Mouse (Mus musculus) midbrain, embryonic 12.5 days (tissue): ENCODE results near the gene Ing1. TPM values are rescaled to one million over a fixed set of nuclear protein-coding genes. Genes with fewer than 3 reads are reported as not detected.
"Not testable (repeated sequence)": the region's sequence is repeated elsewhere in the genome, so short reads cannot be mapped to it uniquely, and the experiment has no call there.

ENCODE experiments used
- ATAC-seq: fragments of 200-750 bp; cut with Nextera tagmentation; 2 replicates; pipeline ENCODE4 v1.8.0; 2017; ENCODE audit warnings: low read depth, moderate TSS enrichment, moderate library complexity; ENCODE audit not compliant: low FRiP score
- H3K27ac ChIP-seq: fragments of 300-500 bp; sonication (generic); replicated peaks from 2 replicates; pipeline ENCODE4 v1.5.1; 2016; ENCODE audit warnings: mild to moderate bottlenecking
- H3K27me3 ChIP-seq: fragments of 300-500 bp; sonication (generic); 2 replicates; pipeline ENCODE4 v1.6.1; 2016; ENCODE audit warnings: mild to moderate bottlenecking
- H3K36me3 ChIP-seq: fragments of 300-500 bp; sonication (generic); 2 replicates; pipeline ENCODE4 v1.6.1; 2016
- H3K4me1 ChIP-seq: fragments of 300-500 bp; sonication (generic); 2 replicates; pipeline ENCODE4 v1.6.1; 2016
- H3K4me2 ChIP-seq: fragments of 300-500 bp; sonication (generic); replicated peaks from 2 replicates; pipeline ENCODE4 v1.6.1; 2016; ENCODE audit warnings: mild to moderate bottlenecking, moderate library complexity
- H3K4me3 ChIP-seq: fragments of 300-500 bp; sonication (generic); 2 replicates; pipeline ENCODE4 v1.5.1; 2016; ENCODE audit warnings: mild to moderate bottlenecking
- H3K9ac ChIP-seq: fragments of 300-500 bp; sonication (generic); replicated peaks from 2 replicates; pipeline ENCODE4 v1.6.1; 2016; ENCODE audit warnings: mild to moderate bottlenecking, moderate library complexity
- H3K9me3 ChIP-seq: fragments of 300-500 bp; sonication (generic); 2 replicates; pipeline ENCODE4 v1.6.1; 2016; ENCODE audit warnings: mild to moderate bottlenecking
- WGBS: fragments of 180-500 bp; shearing (Covaris S2); methylation state at CpG from one replicate; pipeline ENCODE4 v1.1.7; 2016; 5-methylcytosine and 5-hydroxymethylcytosine counted together
- polyA plus RNA-seq: library from polyadenylated mRNA; unstranded; fragments of >200 nt; fragmentation: Nextera tagmentation; extraction: Ambion mirVana; gene quantifications from 2 replicates; pipeline ENCODE4 v1.2.1, GENCODE M21; 2016

The Ing1 gene
- polyA plus RNA-seq, 1 experiment from 2014 or later = 45.2 TPM

- 86% methylated on average over 10 of the region's 10 CpGs for WGBS
- no peaks in the 10 kb centered on the region for H3K9me3 ChIP-seq
- H3K27ac ChIP-seq = no peak overlapping the region
- no peaks in the 10 kb centered on the region for H3K36me3 ChIP-seq
- H3K4me2 ChIP-seq = no peak overlapping the region
- no peak overlapping the region for H3K4me3 ChIP-seq
- no peaks in the 10 kb centered on the region for H3K27me3 ChIP-seq
- no peak overlapping the region for H3K9ac ChIP-seq
- no peak for ATAC-seq
- peaks cover 27% of the 10 kb centered on the region for H3K4me1 ChIP-seq
These were observed 3.0 kb upstream of the Ing1 start for GRCm38 (mm10) chr8:11552390-11552789.

GRCm38 (mm10) chr8:11555720-11556591, 585 bp downstream of the Ing1 start:
- no peaks in the 10 kb centered on the region for H3K27me3 ChIP-seq
- H3K4me3 ChIP-seq = peak overlapping the region; percentile 77
- peak overlapping the region; percentile 75 for H3K4me2 ChIP-seq
- peak overlapping the region; percentile 100 for H3K27ac ChIP-seq
- peak overlapping the region; percentile 98 for H3K9ac ChIP-seq
- H3K4me1 ChIP-seq = peaks cover 29% of the 10 kb centered on the region
- WGBS = under 1% methylated on average over 101 of the region's 103 CpGs
- no peaks in the 10 kb centered on the region for H3K36me3 ChIP-seq
- ATAC-seq = peak; percentile 87
- no peaks in the 10 kb centered on the region for H3K9me3 ChIP-seq

DNA sequence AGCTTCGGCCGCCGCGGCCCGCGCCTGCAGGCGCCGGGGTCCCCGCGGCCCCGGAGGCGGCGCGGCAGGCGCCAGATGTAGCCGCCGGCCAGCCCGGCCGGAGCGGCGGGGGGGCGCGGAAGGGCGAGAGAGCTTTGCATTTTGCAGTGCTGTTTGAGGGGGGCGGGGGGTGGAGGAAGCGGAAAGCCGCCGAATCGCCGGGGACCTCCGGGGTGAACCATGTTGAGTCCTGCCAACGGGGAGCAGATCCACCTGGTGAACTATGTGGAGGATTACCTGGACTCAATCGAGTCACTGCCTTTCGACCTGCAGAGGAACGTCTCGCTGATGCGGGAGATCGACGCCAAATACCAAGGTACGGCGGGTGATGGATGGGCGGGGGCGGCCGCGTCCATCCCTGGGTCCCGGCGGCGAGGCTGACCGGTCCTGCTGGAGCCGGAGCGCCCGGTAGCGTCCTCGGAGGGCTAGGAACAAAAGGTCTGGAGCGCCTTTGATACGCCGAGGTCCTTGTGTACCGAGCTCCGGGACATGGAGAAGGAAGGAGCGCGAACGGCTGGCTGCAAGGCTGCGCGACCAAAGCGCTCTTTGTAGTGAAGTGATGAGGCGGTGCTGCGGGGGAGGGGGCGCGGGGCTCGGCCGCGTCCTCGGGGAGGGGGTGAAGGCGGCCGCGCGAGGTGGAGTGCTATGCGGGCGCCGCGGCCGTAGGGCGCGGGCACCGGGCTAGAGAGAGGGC, 1.5 kb downstream of the Ing1 start:
- H3K4me3 ChIP-seq = peak overlapping the region; percentile 77
- under 1% methylated on average over 78 of the region's 85 CpGs for WGBS
- ATAC-seq = no peak

GRCm38 (mm10) chr8:11557424-11557767, 2.0 kb downstream of the Ing1 start:
- no peak for ATAC-seq
- Histone ChIP-seq H3K4me1 (peaks cover 25% of the 10 kb centered on the region), H3K36me3 (peaks cover 12% of the 10 kb centered on the region), H3K9me3 (no peaks in the 10 kb centered on the region), H3K4me3 (peak overlapping the region; percentile 77), H3K9ac (peak overlapping the region; percentile 98), H3K4me2 (peak overlapping the region; percentile 75), H3K27ac (peak overlapping the region; percentile 100), H3K27me3 (no peaks in the 10 kb centered on the region)
- under 1% methylated on average over 32 of the region's 32 CpGs for WGBS

More for the DNA sequence above, 1.5 kb downstream of the Ing1 start:
- Histone ChIP-seq H3K27ac (peak overlapping the region; percentile 100), H3K36me3 (peaks cover 8% of the 10 kb centered on the region), H3K27me3 (no peaks in the 10 kb centered on the region), H3K9ac (peak overlapping the region; percentile 98), H3K4me1 (peaks cover 25% of the 10 kb centered on the region), H3K4me2 (peak overlapping the region; percentile 75), H3K9me3 (no peaks in the 10 kb centered on the region)

- H3K4me1 ChIP-seq = peaks cover 25% of the 10 kb centered on the region
- H3K36me3 ChIP-seq = peaks cover 13% of the 10 kb centered on the region
- no peaks in the 10 kb centered on the region for H3K9me3 ChIP-seq
- peak; percentile 79 for ATAC-seq
- peak overlapping the region; percentile 98 for H3K9ac ChIP-seq
- peak overlapping the region; percentile 75 for H3K4me2 ChIP-seq
- peak overlapping the region; percentile 100 for H3K27ac ChIP-seq
- under 1% methylated on average over 67 of the region's 67 CpGs for WGBS
- H3K4me3 ChIP-seq = peak overlapping the region; percentile 77
- no peaks in the 10 kb centered on the region for H3K27me3 ChIP-seq
These were observed 2.6 kb downstream of the Ing1 start for GRCm38 (mm10) chr8:11557768-11558629.

DNA sequence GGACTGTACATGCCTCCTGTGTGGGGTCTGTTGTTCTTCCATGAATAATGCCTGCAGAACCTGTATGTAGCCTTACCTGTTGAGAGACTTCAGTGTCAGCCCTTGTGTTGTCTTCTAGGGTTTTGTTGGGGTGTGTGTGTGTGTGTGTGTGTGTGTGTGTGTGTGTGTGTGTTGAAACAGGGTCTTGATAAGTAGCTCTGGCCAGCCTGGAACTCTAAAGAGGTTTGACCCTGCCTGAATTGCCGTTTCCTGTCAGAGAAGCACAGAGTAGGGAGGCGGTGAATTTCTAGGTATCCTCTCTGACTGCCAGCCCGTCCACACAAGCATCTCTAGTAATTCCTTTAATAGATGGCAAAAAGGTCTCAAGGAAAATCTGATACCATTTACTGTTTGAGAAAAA, 4.1 kb downstream of the Ing1 start:
- Histone ChIP-seq H3K27ac (no peak overlapping the region), H3K9ac (no peak overlapping the region), H3K36me3 (peaks cover 28% of the 10 kb centered on the region), H3K9me3 (0 out of 2 replicates have a peak, but pooled peaks cover 1% of the 10 kb centered on the region), H3K4me3 (no peak overlapping the region), H3K4me2 (peak overlapping the region; percentile 67), H3K4me1 (peaks cover 16% of the 10 kb centered on the region), H3K27me3 (no peaks in the 10 kb centered on the region)
- no peak for ATAC-seq
- 78% methylated on average over 3 of the region's 3 CpGs for WGBS

DNA sequence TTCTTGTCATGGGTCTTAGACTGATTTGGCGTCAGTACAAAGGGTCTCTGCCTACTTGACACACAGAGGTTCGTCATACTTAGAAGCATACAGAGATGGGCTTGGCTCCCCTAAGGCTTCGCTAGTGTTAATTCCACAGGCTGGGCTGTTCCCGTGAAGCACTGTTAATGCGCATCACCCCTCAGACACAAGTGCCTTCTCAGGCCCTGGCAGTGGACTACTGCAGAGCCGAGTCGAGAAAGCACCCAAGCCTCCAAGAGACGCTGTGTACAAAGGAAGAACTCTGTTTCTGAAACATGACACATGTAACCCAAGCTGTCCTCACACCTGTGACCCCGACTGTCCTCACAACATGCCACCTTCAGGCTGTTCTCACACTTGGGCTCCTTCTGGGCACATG, 4.8 kb downstream of the Ing1 start:
- H3K4me1 ChIP-seq = peaks cover 12% of the 10 kb centered on the region
- no peaks in the 10 kb centered on the region for H3K27me3 ChIP-seq
- H3K36me3 ChIP-seq = peaks cover 35% of the 10 kb centered on the region
- no peak overlapping the region; the same call in 1 of the 2 replicates for H3K4me2 ChIP-seq
- ATAC-seq = no peak
- 84% methylated on average over 9 of the region's 9 CpGs for WGBS
- H3K4me3 ChIP-seq = no peak overlapping the region
- 0 out of 2 replicates have a peak, but pooled peaks cover 4% of the 10 kb centered on the region for H3K9me3 ChIP-seq
- H3K9ac ChIP-seq = no peak overlapping the region
- H3K27ac ChIP-seq = no peak overlapping the region

- H3K4me1 ChIP-seq = peaks cover 4% of the 10 kb centered on the region
- 0 out of 2 replicates have a peak, but pooled peaks cover 4% of the 10 kb centered on the region for H3K9me3 ChIP-seq
- H3K36me3 ChIP-seq = peaks cover 64% of the 10 kb centered on the region
- 91% methylated on average over 5 of the region's 5 CpGs for WGBS
- H3K4me2 ChIP-seq = no peak overlapping the region
- no peak for ATAC-seq
- no peak overlapping the region for H3K27ac ChIP-seq
- no peaks in the 10 kb centered on the region for H3K27me3 ChIP-seq
- no peak overlapping the region for H3K9ac ChIP-seq
- no peak overlapping the region for H3K4me3 ChIP-seq
These were observed 8.9 kb downstream of the Ing1 start for GRCm38 (mm10) chr8:11564236-11564635.

DNA sequence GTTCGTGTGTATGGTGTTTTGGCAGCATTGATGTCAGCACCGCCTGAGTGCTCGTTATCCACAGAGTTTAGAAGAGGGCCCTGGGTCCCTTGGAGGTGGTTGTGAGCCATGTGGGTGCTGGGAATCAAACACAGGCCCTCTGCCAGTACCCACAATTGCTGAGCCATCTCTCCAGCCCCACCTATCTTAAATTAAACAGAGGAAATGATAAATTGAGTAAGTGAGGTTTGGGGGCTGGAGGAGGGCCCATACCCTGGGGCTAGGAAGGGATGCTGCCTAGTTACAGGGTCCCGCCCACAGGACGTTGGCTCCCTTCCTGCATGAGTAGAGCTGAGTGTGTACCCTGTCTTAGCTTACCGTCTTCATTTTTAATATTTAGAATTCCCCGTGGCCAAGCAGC, 9.3 kb downstream of the Ing1 start:
- WGBS = 94% methylated on average over 7 of the region's 7 CpGs
- H3K36me3 ChIP-seq = peaks cover 69% of the 10 kb centered on the region

DNA sequence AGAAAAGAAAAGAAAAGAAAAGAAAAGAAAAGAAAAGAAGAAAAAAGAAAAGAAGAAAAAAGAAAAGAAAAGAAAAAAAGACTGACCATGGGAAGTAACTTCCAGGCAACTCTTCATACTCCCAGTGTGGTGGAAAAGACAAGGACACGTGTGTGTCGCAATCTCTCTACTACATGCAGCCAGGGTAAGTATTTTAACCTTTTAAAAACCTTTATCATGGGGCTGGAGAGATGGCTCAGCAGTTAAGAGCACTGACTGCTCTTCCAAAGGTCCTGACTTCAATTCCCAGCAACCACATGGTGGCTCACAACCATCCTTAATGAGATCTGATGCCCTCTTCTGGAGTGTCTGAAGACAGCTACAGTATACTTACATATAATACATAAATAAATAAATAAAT, 12.8 kb downstream of the Ing1 start:
- not testable (repeated sequence) for H3K9me3 ChIP-seq, H3K27ac ChIP-seq, H3K4me1 ChIP-seq, H3K27me3 ChIP-seq, ATAC-seq, H3K4me3 ChIP-seq, H3K4me2 ChIP-seq, H3K9ac ChIP-seq
- 93% methylated on average over 2 of the region's 2 CpGs for WGBS
- peaks cover 58% of the 10 kb centered on the region for H3K36me3 ChIP-seq

More for the DNA sequence above, 9.3 kb downstream of the Ing1 start:
- Histone ChIP-seq H3K4me3 (no peak overlapping the region), H3K4me1 (no peaks in the 10 kb centered on the region), H3K9me3 (0 out of 2 replicates have a peak, but pooled peaks cover 4% of the 10 kb centered on the region), H3K27ac (no peak overlapping the region), H3K4me2 (no peak overlapping the region), H3K9ac (no peak overlapping the region), H3K27me3 (no peaks in the 10 kb centered on the region)
- no peak for ATAC-seq

DNA sequence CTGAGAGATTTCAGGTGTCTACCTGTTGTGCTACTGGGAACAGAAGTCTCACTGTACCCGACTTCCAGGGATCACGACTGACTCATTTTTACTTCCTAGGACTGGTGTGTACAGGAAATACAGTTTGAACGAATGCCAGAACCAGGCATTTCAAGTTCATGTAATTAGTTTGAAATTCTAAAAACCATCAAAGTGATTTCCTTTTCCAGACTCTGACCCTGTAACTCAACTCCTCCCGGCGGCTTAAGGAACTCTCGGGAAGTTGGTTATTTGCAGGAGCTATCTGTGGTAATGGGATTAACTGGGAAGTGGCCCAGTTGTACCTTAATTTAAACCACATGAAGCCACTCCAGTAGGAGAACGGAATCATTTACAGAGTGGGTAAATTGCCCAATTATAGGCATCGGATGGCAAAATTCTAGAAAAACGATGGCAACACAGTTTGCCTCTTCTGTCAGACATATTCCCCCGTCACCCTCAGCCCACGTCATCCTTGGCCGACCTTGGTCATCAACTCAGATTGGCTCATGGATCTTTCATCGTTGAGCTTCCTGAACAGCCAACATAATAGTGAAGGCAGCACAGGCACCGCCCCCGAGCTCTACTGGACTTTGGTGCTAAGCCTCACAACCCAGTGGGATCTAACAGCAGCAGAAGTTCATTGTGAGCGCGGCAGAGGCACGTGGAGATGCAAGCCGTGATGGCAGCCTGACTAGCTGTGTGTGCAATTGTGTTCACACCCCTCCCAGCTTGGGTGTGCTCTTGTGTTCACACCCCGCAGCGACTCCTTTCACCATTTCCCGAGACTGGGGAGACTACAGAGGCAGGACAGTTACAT, 14.1 kb downstream of the Ing1 start:
- Histone ChIP-seq H3K36me3 (peaks cover 45% of the 10 kb centered on the region), H3K27me3 (no peaks in the 10 kb centered on the region), H3K4me1 (no peaks in the 10 kb centered on the region), H3K27ac (no peak overlapping the region), H3K9me3 (0 out of 2 replicates have a peak, but pooled peaks cover 3% of the 10 kb centered on the region), H3K4me2 (no peak overlapping the region), H3K9ac (no peak overlapping the region), H3K4me3 (no peak overlapping the region)
- no peak for ATAC-seq
- WGBS = 88% methylated on average over 22 of the region's 22 CpGs
